Mouse (Mus musculus): ENCODE data around the gene Rab32. TPM values are rescaled to one million over a fixed set of nuclear protein-coding genes. Genes with fewer than 3 reads are reported as not detected.
"Not testable (repeated sequence)": the region's sequence is repeated elsewhere in the genome, so short reads cannot be mapped to it uniquely, and the experiment has no call there.

Gene Rab32
- total RNA-seq (2021) = 1 to 10 TPM; 3.5 to 4.8 TPM
- long read RNA-seq, experiment 1, partial matches to known transcripts = 1 of 5 reads
- long read RNA-seq, experiment 1, other reads (novel, unspliced or antisense) = 1 of 5 reads
- long read RNA-seq, experiment 2, partial matches to known transcripts = 0 of 7 reads
- long read RNA-seq, experiment 2, other reads (novel, unspliced or antisense) = 4 of 7 reads

GRCm38 (mm10) chr10:10557570-10558336 is at the start of gene Rab32:
Gene Rab32 (minus strand): TSS chr10:10558265.
- peak; percentile 87 to 94 for DNase-seq (ENCODE audit: low spot score in 2 of 2)
- peak within 1 kb of the TSS; percentile 68 for H3K4me3 ChIP-seq
- H3K27ac ChIP-seq = peak within 1 kb of the TSS; percentile 76
- TF ChIP-seq CTCF (conservative IDR thresholded peaks at IDR 0.05) = peak; percentile 99

- peak; percentile 30 for TF ChIP-seq CTCF (conservative IDR thresholded peaks at IDR 0.05)
- no peak for DNase-seq (ENCODE audit: low spot score in 2 of 2)
- no peak overlapping the region for H3K27ac ChIP-seq
- no peak overlapping the region for H3K4me3 ChIP-seq
Measured at GRCm38 (mm10) chr10:10600771-10601170, 42.7 kb upstream of the Rab32 start.

- peak; percentile 62 for TF ChIP-seq CTCF (conservative IDR thresholded peaks at IDR 0.05)
- not testable (repeated sequence) for H3K27ac ChIP-seq, H3K4me3 ChIP-seq
- DNase-seq (ENCODE audit: low spot score in 2 of 2) = peak; percentile 7 to 17
Measured at GRCm38 (mm10) chr10:10597495-10597894, 39.4 kb upstream of the Rab32 start.

- DNase-seq (ENCODE audit: low spot score in 2 of 2) = no peak
- H3K4me3 ChIP-seq = no peak overlapping the region
- no peak for TF ChIP-seq CTCF (conservative IDR thresholded peaks at IDR 0.05)
- no peak overlapping the region for H3K27ac ChIP-seq
Measured at GRCm38 (mm10) chr10:10580811-10581210, 22.7 kb upstream of the Rab32 start.

GRCm38 (mm10) chr10:10579821-10580220 is 21.8 kb upstream of the Rab32 start:
- Histone ChIP-seq H3K27ac (no peak overlapping the region), H3K4me3 (no peak overlapping the region)
- no peak for DNase-seq (ENCODE audit: low spot score in 2 of 2)
- no peak for TF ChIP-seq CTCF (conservative IDR thresholded peaks at IDR 0.05)

GRCm38 (mm10) chr10:10558337-10558711 is 259 bp upstream of the Rab32 start:
- DNase-seq (ENCODE audit: low spot score in 2 of 2) = no peak
- no peak; the same call in 1 of the 2 replicates for TF ChIP-seq CTCF (conservative IDR thresholded peaks at IDR 0.05)

GRCm38 (mm10) chr10:10557085-10557484 is 980 bp downstream of the Rab32 start:
- DNase-seq (ENCODE audit: low spot score in 2 of 2) = no peak
- no peak for TF ChIP-seq CTCF (conservative IDR thresholded peaks at IDR 0.05)
- Histone ChIP-seq H3K4me3 (peak overlapping the region; percentile 68), H3K27ac (no peak overlapping the region)

More at GRCm38 (mm10) chr10:10558337-10558711, 259 bp upstream of the Rab32 start:
- H3K27ac ChIP-seq = no peak overlapping the region
- H3K4me3 ChIP-seq = peak overlapping the region; percentile 68

GRCm38 (mm10) chr10:10555676-10556075 is 2.4 kb downstream of the Rab32 start:
- no peak for TF ChIP-seq CTCF (conservative IDR thresholded peaks at IDR 0.05)
- no peak overlapping the region for H3K4me3 ChIP-seq
- DNase-seq (ENCODE audit: low spot score in 2 of 2) = no peak
- 0 out of 2 replicates have a peak overlapping the region, but pooled peaks have one; percentile 10 for H3K27ac ChIP-seq

- no peak overlapping the region for H3K27ac ChIP-seq
- peak in 1 of 2 experiments; percentile 51 for DNase-seq (ENCODE audit: low spot score in 2 of 2)
- no peak for TF ChIP-seq CTCF (conservative IDR thresholded peaks at IDR 0.05)
- no peak overlapping the region for H3K4me3 ChIP-seq
Measured at GRCm38 (mm10) chr10:10555221-10555620, 2.8 kb downstream of the Rab32 start.

- DNase-seq (ENCODE audit: low spot score in 2 of 2) = no peak
- Histone ChIP-seq H3K27ac (no peak overlapping the region), H3K4me3 (no peak overlapping the region)
- TF ChIP-seq CTCF (conservative IDR thresholded peaks at IDR 0.05) = no peak
Measured at GRCm38 (mm10) chr10:10550134-10550533, 7.9 kb downstream of the Rab32 start.

GRCm38 (mm10) chr10:10546623-10547022 is 11.4 kb downstream of the Rab32 start:
- DNase-seq (ENCODE audit: low spot score in 2 of 2) = peak in 1 of 2 experiments; percentile 39
- no peak for TF ChIP-seq CTCF (conservative IDR thresholded peaks at IDR 0.05)
- Histone ChIP-seq H3K4me3 (no peak overlapping the region), H3K27ac (peak overlapping the region; percentile 51; the same call in 1 of the 2 replicates)

GRCm38 (mm10) chr10:10544955-10545354 is 13.1 kb downstream of the Rab32 start:
- no peak for TF ChIP-seq CTCF (conservative IDR thresholded peaks at IDR 0.05)
- DNase-seq (ENCODE audit: low spot score in 2 of 2) = no peak
- Histone ChIP-seq H3K27ac (no peak overlapping the region), H3K4me3 (no peak overlapping the region)

Other genes starting within 250 kb of the Rab32 start
- 1 to 10 TPM in 1 of 2 experiments, under 1 TPM in 1; 0.66 to 1.1 TPM for gene Adgb, start 85.9 kb downstream of the Rab32 start, total RNA-seq (2021)
- not detected for gene Gm10944, start 123.1 kb upstream of the Rab32 start, total RNA-seq (2021)

All from layer of hippocampus, adult 2 months (tissue).